Mouse (Mus musculus) limb, embryonic 13.5 days (tissue): ENCODE data around the gene Rpp25. TPM values are rescaled to one million over a fixed set of nuclear protein-coding genes. Genes with fewer than 3 reads are reported as not detected.

ENCODE experiments used
- ATAC-seq: fragments of 200-750 bp; cut with Nextera tagmentation; 2 replicates; pipeline ENCODE4 v1.8.0; 2017; ENCODE audit warnings: low read depth, moderate number of reproducible peaks, moderate TSS enrichment; ENCODE audit not compliant: low FRiP score
- H3K27ac ChIP-seq: fragments of 300-500 bp; sonication (generic); 2 replicates; pipeline ENCODE4 v1.5.1; 2015; ENCODE audit warnings: inconsistent platforms, mild to moderate bottlenecking, moderate library complexity
- H3K27me3 ChIP-seq: fragments of 300-500 bp; sonication (generic); 2 replicates; pipeline ENCODE4 v1.6.1; 2015; ENCODE audit warnings: mild to moderate bottlenecking, inconsistent platforms
- H3K36me3 ChIP-seq: fragments of 300-500 bp; sonication (generic); 2 replicates; pipeline ENCODE4 v1.6.1; 2015; ENCODE audit warnings: inconsistent platforms, mild to moderate bottlenecking, moderate library complexity
- H3K4me1 ChIP-seq: fragments of 300-500 bp; sonication (generic); 2 replicates; pipeline ENCODE4 v1.6.1; 2015; ENCODE audit warnings: inconsistent platforms
- H3K4me2 ChIP-seq: fragments of 300-500 bp; sonication (generic); replicated peaks from 2 replicates; pipeline ENCODE4 v1.6.1; 2015; ENCODE audit warnings: inconsistent platforms, mild to moderate bottlenecking, moderate library complexity
- H3K4me3 ChIP-seq: fragments of 300-500 bp; sonication (generic); 2 replicates; pipeline ENCODE4 v1.5.1; 2015; ENCODE audit warnings: moderate library complexity, mild to moderate bottlenecking, inconsistent platforms
- H3K9ac ChIP-seq: fragments of 300-500 bp; sonication (generic); 2 replicates; pipeline ENCODE4 v1.6.1; 2015; ENCODE audit warnings: mild to moderate bottlenecking, inconsistent platforms
- H3K9me3 ChIP-seq: fragments of 300-500 bp; sonication (generic); 2 replicates; pipeline ENCODE4 v1.6.1; 2016; ENCODE audit warnings: inconsistent platforms
- WGBS: fragments of 180-500 bp; shearing (Covaris S2); methylation state at CpG from one replicate; pipeline ENCODE4 v1.1.7; 2015; 5-methylcytosine and 5-hydroxymethylcytosine counted together
- polyA plus RNA-seq: library from polyadenylated mRNA; unstranded; fragments of >200 nt; fragmentation: Nextera tagmentation; extraction: Ambion mirVana; gene quantifications from 2 replicates; pipeline ENCODE4 v1.2.1, GENCODE M21; 2015

Rpp25 gene
- polyA plus RNA-seq, 1 experiment from 2014 or later, result 1.9 TPM

DNA sequence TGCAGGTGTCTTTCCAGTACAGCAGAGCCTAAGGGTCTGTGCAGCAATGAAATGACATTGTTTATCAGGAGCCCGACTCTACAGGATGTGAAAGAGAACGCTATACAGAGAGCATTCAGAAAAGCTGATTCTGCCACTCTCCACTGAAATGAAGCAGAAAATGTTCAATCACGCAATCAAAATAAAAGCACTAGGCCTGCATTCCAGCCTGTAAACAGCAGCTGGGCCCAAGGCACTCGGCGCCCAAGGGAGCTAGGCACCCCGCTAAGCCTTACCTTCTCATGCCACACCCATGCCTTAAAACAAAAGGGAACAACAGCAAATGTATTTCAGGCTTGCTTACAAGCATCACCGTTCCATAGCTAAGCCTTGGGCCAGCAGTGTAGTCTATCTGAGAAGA is 5.3 kb upstream of the Rpp25 start:
- H3K27me3 ChIP-seq, result peaks cover 68% of the 10 kb centered on the region
- WGBS, result 67% methylated on average over 7 of the region's 7 CpGs
- peaks cover 22% of the 10 kb centered on the region for H3K4me1 ChIP-seq
- H3K4me3 ChIP-seq, result no peak overlapping the region
- no peaks in the 10 kb centered on the region for H3K9me3 ChIP-seq
- H3K27ac ChIP-seq, result no peak overlapping the region
- H3K36me3 ChIP-seq, result no peaks in the 10 kb centered on the region
- H3K4me2 ChIP-seq, result no peak overlapping the region
- no peak for ATAC-seq
- no peak overlapping the region for H3K9ac ChIP-seq

DNA sequence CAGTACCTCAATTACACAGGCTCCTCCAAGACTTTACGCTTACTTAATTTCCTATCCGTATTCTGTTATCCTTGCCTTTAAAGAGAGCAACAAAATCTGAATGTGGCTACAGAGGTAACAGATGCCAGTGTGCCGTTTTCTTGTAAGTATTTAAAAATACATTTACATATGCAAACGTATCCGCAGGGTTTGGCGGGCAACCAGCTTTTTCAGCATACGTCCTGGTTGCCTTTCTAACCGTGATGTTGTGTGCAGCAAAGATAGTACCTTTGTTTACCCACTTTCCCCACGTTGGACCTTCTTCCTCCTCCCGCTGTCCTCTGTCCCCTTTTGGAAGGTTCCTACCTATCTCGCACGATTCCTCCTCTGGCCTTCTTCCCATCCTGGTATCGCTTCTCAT is 2.4 kb upstream of the Rpp25 start:
- ATAC-seq, result no peak
- Histone ChIP-seq H3K9ac (no peak overlapping the region), H3K36me3 (no peaks in the 10 kb centered on the region), H3K27me3 (peaks cover 93% of the 10 kb centered on the region), H3K27ac (no peak overlapping the region), H3K4me3 (no peak overlapping the region), H3K9me3 (no peaks in the 10 kb centered on the region), H3K4me2 (peak overlapping the region; percentile 96), H3K4me1 (peaks cover 41% of the 10 kb centered on the region)
- WGBS, result 10% methylated on average over 13 of the region's 13 CpGs

DNA sequence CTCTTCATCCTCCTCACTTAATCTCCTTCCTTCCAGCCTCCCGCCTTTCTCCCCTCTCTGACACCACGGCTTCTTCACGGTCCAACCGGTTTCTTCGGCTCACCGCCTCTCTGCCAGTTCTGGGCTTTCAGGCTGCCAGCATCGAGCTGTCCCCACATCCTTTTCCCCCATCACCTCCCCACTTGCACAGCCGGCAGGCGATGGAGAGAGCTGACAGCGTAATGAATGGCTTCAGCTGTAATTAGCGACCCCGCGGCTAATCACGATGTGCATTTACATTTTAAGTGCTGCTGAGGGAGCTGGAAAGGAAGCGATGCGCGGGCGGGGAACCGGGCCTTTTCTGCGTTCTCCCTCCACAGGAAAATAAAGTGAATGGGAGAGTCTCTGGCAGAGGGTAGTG is 2.0 kb upstream of the Rpp25 start:
- H3K4me1 ChIP-seq, result peaks cover 41% of the 10 kb centered on the region
- no peaks in the 10 kb centered on the region for H3K36me3 ChIP-seq
- peaks cover 95% of the 10 kb centered on the region for H3K27me3 ChIP-seq
- 2% methylated on average over 20 of the region's 20 CpGs for WGBS
- no peaks in the 10 kb centered on the region for H3K9me3 ChIP-seq
- no peak overlapping the region for H3K4me3 ChIP-seq
- peak overlapping the region; percentile 96 for H3K4me2 ChIP-seq
- ATAC-seq, result no peak
- no peak overlapping the region for H3K27ac ChIP-seq
- peak overlapping the region; percentile 25; the same call in 1 of the 2 replicates for H3K9ac ChIP-seq

DNA sequence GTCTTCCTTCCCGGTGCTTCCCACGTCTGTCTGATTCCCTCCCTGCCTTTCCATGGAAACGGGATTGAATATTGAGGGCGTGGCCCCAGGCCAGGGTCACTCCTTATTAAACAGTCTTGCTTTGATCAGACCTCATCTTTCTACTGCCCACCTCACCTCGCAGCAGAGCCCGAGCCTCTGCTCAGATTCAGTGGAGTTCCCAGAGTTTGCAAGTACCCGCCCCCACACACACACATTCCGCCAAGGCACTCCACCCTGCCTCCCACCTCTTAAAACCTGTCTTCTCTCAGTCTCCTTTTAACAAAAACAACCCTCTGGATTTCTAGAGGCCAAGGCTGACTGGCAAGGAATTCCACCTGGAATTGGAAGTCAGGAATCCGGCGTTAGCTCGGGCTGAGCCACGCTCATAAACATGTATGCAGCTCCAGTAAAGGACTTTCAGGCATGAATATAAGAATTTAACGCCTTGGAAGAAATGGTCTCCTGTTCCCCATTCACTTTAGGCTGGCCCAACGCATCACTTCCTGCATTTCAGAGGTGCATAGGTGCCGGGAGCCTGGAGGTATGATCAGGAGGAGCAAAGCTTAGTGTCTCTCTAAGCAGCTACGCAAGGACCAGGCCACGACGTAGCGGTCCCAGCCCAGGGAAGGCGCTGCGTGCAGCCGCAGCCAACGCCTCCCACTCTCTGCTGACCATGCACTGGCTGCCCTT is 760 bp upstream of the Rpp25 start:
- peak overlapping the region; percentile 27; the same call in 1 of the 2 replicates for H3K9ac ChIP-seq
- H3K27me3 ChIP-seq, result peaks cover 92% of the 10 kb centered on the region
- no peaks in the 10 kb centered on the region for H3K9me3 ChIP-seq
- no peak overlapping the region for H3K27ac ChIP-seq
- peak overlapping the region; percentile 96 for H3K4me2 ChIP-seq
- H3K4me3 ChIP-seq, result peak overlapping the region; percentile 50
- peaks cover 41% of the 10 kb centered on the region for H3K4me1 ChIP-seq
- ATAC-seq, result peak; percentile 41
- H3K36me3 ChIP-seq, result no peaks in the 10 kb centered on the region
- WGBS, result 2% methylated on average over 23 of the region's 23 CpGs

DNA sequence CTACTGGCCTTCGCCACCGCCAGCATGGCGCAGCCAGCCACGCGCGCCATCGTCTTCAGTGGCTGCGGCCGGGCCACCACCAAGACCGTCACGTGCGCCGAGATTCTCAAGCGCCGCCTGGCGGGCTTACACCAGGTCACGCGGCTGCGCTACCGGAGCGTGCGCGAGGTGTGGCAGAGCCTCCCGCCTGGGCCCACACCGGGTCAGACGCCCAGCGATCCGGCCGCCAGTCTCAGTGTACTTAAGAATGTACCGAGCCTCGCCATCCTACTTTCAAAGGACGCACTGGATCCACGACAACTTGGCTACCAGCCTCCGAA is 515 bp downstream of the Rpp25 start:
- ATAC-seq, result peak; percentile 73
- H3K4me1 ChIP-seq, result peaks cover 41% of the 10 kb centered on the region
- H3K4me3 ChIP-seq, result peak overlapping the region; percentile 50
- H3K27ac ChIP-seq, result no peak overlapping the region
- H3K36me3 ChIP-seq, result no peaks in the 10 kb centered on the region
- WGBS, result under 1% methylated on average over 34 of the region's 34 CpGs
- H3K9me3 ChIP-seq, result no peaks in the 10 kb centered on the region
- peak overlapping the region; percentile 62 for H3K9ac ChIP-seq
- peaks cover 80% of the 10 kb centered on the region for H3K27me3 ChIP-seq
- H3K4me2 ChIP-seq, result peak overlapping the region; percentile 96

- H3K9ac ChIP-seq, result peak overlapping the region; percentile 62; the same call in 1 of the 2 replicates
- H3K4me1 ChIP-seq, result peaks cover 41% of the 10 kb centered on the region
- ATAC-seq, result no peak
- H3K27me3 ChIP-seq, result peaks cover 74% of the 10 kb centered on the region
- H3K36me3 ChIP-seq, result no peaks in the 10 kb centered on the region
- 44% methylated on average over 10 of the region's 10 CpGs for WGBS
- peak overlapping the region; percentile 50 for H3K4me3 ChIP-seq
- H3K9me3 ChIP-seq, result no peaks in the 10 kb centered on the region
- H3K4me2 ChIP-seq, result peak overlapping the region; percentile 96
- H3K27ac ChIP-seq, result no peak overlapping the region
Measured at GRCm38 (mm10) chr9:57504891-57505290, 1.1 kb downstream of the Rpp25 start.

- Histone ChIP-seq H3K27me3 (peaks cover 66% of the 10 kb centered on the region), H3K4me2 (no peak overlapping the region)
- WGBS, result 14% methylated on average over 8 of the region's 8 CpGs
Measured at GRCm38 (mm10) chr9:57505700-57506099, 1.9 kb downstream of the Rpp25 start.

GRCm38 (mm10) chr9:57510577-57510976 is 6.8 kb downstream of the Rpp25 start:
- H3K4me3 ChIP-seq, result no peak overlapping the region
- H3K9me3 ChIP-seq, result no peaks in the 10 kb centered on the region
- 76% methylated on average over 2 of the region's 2 CpGs for WGBS
- ATAC-seq, result no peak
- H3K4me1 ChIP-seq, result peaks cover 4% of the 10 kb centered on the region; the same call in 1 of the 2 replicates
- H3K27ac ChIP-seq, result no peak overlapping the region
- peaks cover 17% of the 10 kb centered on the region for H3K27me3 ChIP-seq
- no peaks in the 10 kb centered on the region for H3K36me3 ChIP-seq
- no peak overlapping the region for H3K4me2 ChIP-seq
- no peak overlapping the region for H3K9ac ChIP-seq

More at GRCm38 (mm10) chr9:57505700-57506099, 1.9 kb downstream of the Rpp25 start:
- H3K36me3 ChIP-seq, result no peaks in the 10 kb centered on the region
- no peak overlapping the region for H3K9ac ChIP-seq
- no peak overlapping the region for H3K4me3 ChIP-seq
- ATAC-seq, result no peak
- H3K27ac ChIP-seq, result no peak overlapping the region
- H3K4me1 ChIP-seq, result peaks cover 41% of the 10 kb centered on the region
- H3K9me3 ChIP-seq, result no peaks in the 10 kb centered on the region

DNA sequence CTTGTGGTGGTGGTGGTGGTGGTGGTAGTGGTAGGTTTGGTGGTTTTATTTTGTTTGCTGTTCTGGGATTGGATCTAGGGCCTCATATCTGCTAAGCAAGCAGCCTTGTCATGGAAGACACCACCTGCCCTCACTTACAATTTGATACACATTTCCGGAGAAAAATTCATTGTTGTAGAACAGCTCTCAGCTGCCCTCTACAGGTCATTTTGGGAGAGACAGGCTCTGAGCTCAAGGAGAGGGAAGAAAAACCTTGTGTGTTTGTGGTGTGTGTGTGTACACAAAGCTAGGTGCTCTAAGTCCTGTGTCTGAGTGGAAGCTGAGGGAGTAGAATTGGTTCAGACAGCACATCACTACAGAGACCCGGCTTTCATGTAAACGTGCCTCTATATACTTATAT is 13.3 kb downstream of the Rpp25 start:
- Histone ChIP-seq H3K27ac (no peak overlapping the region), H3K9me3 (no peaks in the 10 kb centered on the region), H3K27me3 (no peaks in the 10 kb centered on the region), H3K36me3 (no peaks in the 10 kb centered on the region), H3K4me1 (peaks cover 9% of the 10 kb centered on the region), H3K4me3 (no peak overlapping the region), H3K4me2 (no peak overlapping the region), H3K9ac (no peak overlapping the region)
- no peak for ATAC-seq
- WGBS, result 8% methylated on average over 3 of the region's 3 CpGs

- Histone ChIP-seq H3K4me2 (peak overlapping the region; percentile 82), H3K27ac (0 out of 2 replicates have a peak overlapping the region, but pooled peaks have one; percentile 58), H3K9me3 (no peaks in the 10 kb centered on the region), H3K27me3 (no peaks in the 10 kb centered on the region), H3K9ac (peak overlapping the region; percentile 62), H3K4me1 (peaks cover 18% of the 10 kb centered on the region), H3K36me3 (no peaks in the 10 kb centered on the region), H3K4me3 (peak overlapping the region; percentile 90)
- peak; percentile 60; the same call in 1 of the 2 replicates for ATAC-seq
- WGBS, result 22% methylated on average over 16 of the region's 16 CpGs
Measured at GRCm38 (mm10) chr9:57520375-57521055, 16.7 kb downstream of the Rpp25 start.

DNA sequence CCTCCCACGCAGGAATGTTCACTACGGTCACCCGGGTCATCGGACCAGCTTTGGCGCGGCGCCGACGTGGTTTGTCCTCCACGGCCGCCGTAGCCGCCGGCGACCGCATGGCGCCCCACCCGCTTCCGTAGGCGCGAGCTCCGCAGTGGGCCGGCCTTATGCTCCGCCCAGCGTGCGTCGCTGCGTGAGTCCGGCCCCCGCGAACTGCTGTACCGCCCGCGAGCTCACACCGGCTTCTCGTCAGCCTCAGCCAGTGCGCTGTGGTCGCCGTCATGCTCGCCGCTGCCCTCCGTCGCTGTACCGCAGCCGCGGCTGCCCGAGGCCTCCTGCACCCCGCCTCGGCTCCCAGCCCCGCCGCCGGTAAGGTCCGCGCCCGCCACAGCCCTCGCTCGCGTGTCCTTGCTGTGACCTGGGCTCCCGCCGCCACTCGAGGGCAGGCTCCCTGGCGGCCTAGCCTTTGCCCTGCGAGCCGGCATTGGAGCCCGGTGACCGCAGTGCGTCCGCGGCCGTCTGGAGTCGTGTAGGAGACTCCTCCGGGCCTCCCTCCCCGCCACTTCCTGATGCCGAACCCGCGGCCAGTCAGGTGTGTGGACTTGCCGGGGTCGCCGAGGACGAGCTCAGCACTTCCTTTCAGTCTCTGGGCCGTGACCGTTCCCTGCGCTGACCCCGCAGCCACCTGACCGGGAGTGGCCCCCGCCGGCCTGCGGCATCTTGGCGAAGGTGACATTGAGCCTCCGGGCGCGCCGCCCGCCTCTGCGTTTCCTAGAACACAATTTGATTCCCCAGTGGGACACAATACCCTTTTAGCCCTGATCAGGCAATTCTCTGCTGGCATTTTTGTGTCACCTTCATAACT is 17.5 kb downstream of the Rpp25 start, which contains the start of gene Cox5a:
TSS of gene Cox5a (plus strand) at position 219 of the 856 bp plus-strand sequence.
- ATAC-seq, result peak; percentile 97
- Histone ChIP-seq H3K4me3 (peak within 1 kb of the TSS; percentile 90), H3K36me3 (no peaks in the 10 kb centered on the region), H3K4me1 (peaks cover 18% of the 10 kb centered on the region), H3K4me2 (peak within 1 kb of the TSS; percentile 82), H3K9ac (peak within 1 kb of the TSS; percentile 93), H3K27ac (peak within 1 kb of the TSS; percentile 80), H3K9me3 (no peaks in the 10 kb centered on the region), H3K27me3 (no peaks in the 10 kb centered on the region)
- WGBS, result under 1% methylated on average over 94 of the region's 95 CpGs
